Mouse (Mus musculus) small intestine, adult 2 months (tissue): Measurements from ENCODE around the gene Rapgef4. TPM values are rescaled to one million over a fixed set of nuclear protein-coding genes. Genes with fewer than 3 reads are reported as not detected.
A peak's percentile ranks its signal among the peaks of the same experiment; 100 is the strongest.

Experiments used
- H3K27ac ChIP-seq: fragments of 200-500 bp; 2 replicates; pipeline ENCODE4 v1.5.1; 2012; ENCODE audit warnings: low read depth, low read length, control low read depth, inconsistent platforms; ENCODE audit not compliant: insufficient read depth
- H3K27me3 ChIP-seq: fragments of 200-500 bp; 2 replicates; pipeline ENCODE4 v1.6.1; 2012; ENCODE audit warnings: mild to moderate bottlenecking, moderate library complexity, low read length, inconsistent platforms; ENCODE audit not compliant: control insufficient read depth, insufficient read depth
- H3K36me3 ChIP-seq: fragments of 200-500 bp; 2 replicates; pipeline ENCODE4 v1.6.1; 2012; ENCODE audit warnings: mild to moderate bottlenecking, low read length, control low read depth, inconsistent platforms; ENCODE audit not compliant: control insufficient read depth, insufficient read depth
- H3K4me1 ChIP-seq: fragments of 200-500 bp; 2 replicates; pipeline ENCODE4 v1.6.1; 2012; ENCODE audit warnings: low read length, inconsistent platforms, mixed read lengths; ENCODE audit not compliant: control insufficient read depth, insufficient read depth, insufficient read length
- H3K4me3 ChIP-seq: fragments of 200-500 bp; 2 replicates; pipeline ENCODE4 v1.5.1; 2012; ENCODE audit warnings: low read depth, mild to moderate bottlenecking, control low read depth, inconsistent platforms, low read length, moderate library complexity
- CTCF ChIP-seq: fragments of 200-500 bp; IDR thresholded peaks from 2 replicates; pipeline ENCODE4 v1.5.1; 2012; ENCODE audit warnings: low read depth, mild to moderate bottlenecking, control low read depth, inconsistent platforms, low read length, moderate library complexity, mixed read lengths; ENCODE audit not compliant: insufficient replicate concordance, insufficient read length; ENCODE audit errors: extremely low read depth
- POLR2A ChIP-seq: fragments of 200-500 bp; IDR thresholded peaks from 2 replicates; pipeline ENCODE4 v1.6.1; 2012; ENCODE audit warnings: low read depth, mild to moderate bottlenecking, control low read depth, inconsistent platforms, low read length, moderate library complexity
- WGBS: fragments of 180-500 bp; shearing (Covaris S2); methylation state at CpG from one replicate; pipeline ENCODE4 v1.1.7; 2018; 5-methylcytosine and 5-hydroxymethylcytosine counted together
- polyA plus RNA-seq: library from polyadenylated mRNA; depleted of rRNA; stranded (reverse); fragments of >200 nt; gene quantifications from 2 replicates; pipeline ENCODE4 v1.2.3, GENCODE M21; 2012; rRNA removed

Rapgef4 gene
- polyA plus RNA-seq: 0.56 and 2.7 TPM in 2 replicates

GRCm38 (mm10) chr2:71980771-71981342, at the start of gene Rapgef4:
Gene Rapgef4 (plus strand): TSS chr2:71981240.
- peak within 1 kb of the TSS; percentile 67 for H3K4me3 ChIP-seq
- no peaks in the 10 kb centered on the region for H3K36me3 ChIP-seq
- no peak within 1 kb of the TSS for H3K27ac ChIP-seq
- WGBS: 1% methylated on average over 51 of the region's 52 CpGs
- no peak for TF ChIP-seq CTCF
- no peak for TF ChIP-seq POLR2A
- H3K27me3 ChIP-seq: peaks cover 14% of the 10 kb centered on the region
- peaks cover 4% of the 10 kb centered on the region; the same call in 1 of the 2 replicates for H3K4me1 ChIP-seq

GRCm38 (mm10) chr2:71934046-71934445, 47.0 kb upstream of the Rapgef4 start:
- Histone ChIP-seq H3K27ac (no peak overlapping the region), H3K4me3 (no peak overlapping the region), H3K36me3 (no peaks in the 10 kb centered on the region), H3K4me1 (peaks cover 5% of the 10 kb centered on the region; the same call in 1 of the 2 replicates), H3K27me3 (no peaks in the 10 kb centered on the region)
- WGBS: 42% methylated on average over 8 of the region's 8 CpGs
- TF ChIP-seq CTCF (no peak), POLR2A (no peak)

GRCm38 (mm10) chr2:71936711-71937110, 44.3 kb upstream of the Rapgef4 start:
- Histone ChIP-seq H3K27me3 (no peaks in the 10 kb centered on the region), H3K4me3 (no peak overlapping the region), H3K36me3 (no peaks in the 10 kb centered on the region), H3K4me1 (peaks cover 5% of the 10 kb centered on the region; the same call in 1 of the 2 replicates), H3K27ac (no peak overlapping the region)
- whole genome bisulfite sequencing: 89% methylated on average over 1 of the region's 1 CpGs
- TF ChIP-seq POLR2A: no peak
- no peak for TF ChIP-seq CTCF

- 86% methylated on average over 3 of the region's 3 CpGs for WGBS
- H3K27me3 ChIP-seq: no peaks in the 10 kb centered on the region
- no peaks in the 10 kb centered on the region for H3K36me3 ChIP-seq
- no peak overlapping the region for H3K4me3 ChIP-seq
- H3K27ac ChIP-seq: no peak overlapping the region
- H3K4me1 ChIP-seq: peaks cover 5% of the 10 kb centered on the region; the same call in 1 of the 2 replicates
- TF ChIP-seq POLR2A (no peak), CTCF (no peak)
Measured at GRCm38 (mm10) chr2:71937649-71938308, 43.3 kb upstream of the Rapgef4 start.

GRCm38 (mm10) chr2:71938716-71939393, 42.2 kb upstream of the Rapgef4 start:
- 67% methylated on average over 6 of the region's 6 CpGs for WGBS
- TF ChIP-seq POLR2A (no peak), CTCF (no peak)
- Histone ChIP-seq H3K27ac (no peak overlapping the region), H3K4me1 (peaks cover 5% of the 10 kb centered on the region; the same call in 1 of the 2 replicates), H3K27me3 (no peaks in the 10 kb centered on the region), H3K36me3 (no peaks in the 10 kb centered on the region), H3K4me3 (no peak overlapping the region)

GRCm38 (mm10) chr2:71941005-71941720, 39.9 kb upstream of the Rapgef4 start:
- no peak overlapping the region for H3K4me3 ChIP-seq
- H3K27me3 ChIP-seq: no peaks in the 10 kb centered on the region
- TF ChIP-seq POLR2A (no peak), CTCF (no peak)
- no peaks in the 10 kb centered on the region for H3K4me1 ChIP-seq
- no peaks in the 10 kb centered on the region for H3K36me3 ChIP-seq
- WGBS: 93% methylated on average over 3 of the region's 3 CpGs
- H3K27ac ChIP-seq: no peak overlapping the region
